Mouse (Mus musculus) megakaryocyte progenitor cell, adult 5-6 weeks (primary cell): ENCODE results near the gene Tlr8. TPM values are rescaled to one million over a fixed set of nuclear protein-coding genes. Genes with fewer than 3 reads are reported as not detected.

Experiments
- ATAC-seq: replicated peaks from 2 replicates; pipeline ENCODE4 v1.8.0; 2016; ENCODE audit warnings: mild to moderate bottlenecking, moderate TSS enrichment, inconsistent platforms; ENCODE audit not compliant: poor library complexity
- total RNA-seq, 2 experiments: library from RNA; stranded (forward) in 1 of 2; stranded (reverse) in 1 of 2; fragments of 157-497, 149-512 nt in 1 of 2; fragments of 200-1000 nt in 1 of 2; gene quantifications; 2 replicates each; pipeline versions ENCODE4 v1.2.3 to v1.2.4; 2015 to 2017

The Tlr8 gene
- total RNA-seq, 2 experiments from 2014 or later, result 4.0 to 5.4 TPM

DNA sequence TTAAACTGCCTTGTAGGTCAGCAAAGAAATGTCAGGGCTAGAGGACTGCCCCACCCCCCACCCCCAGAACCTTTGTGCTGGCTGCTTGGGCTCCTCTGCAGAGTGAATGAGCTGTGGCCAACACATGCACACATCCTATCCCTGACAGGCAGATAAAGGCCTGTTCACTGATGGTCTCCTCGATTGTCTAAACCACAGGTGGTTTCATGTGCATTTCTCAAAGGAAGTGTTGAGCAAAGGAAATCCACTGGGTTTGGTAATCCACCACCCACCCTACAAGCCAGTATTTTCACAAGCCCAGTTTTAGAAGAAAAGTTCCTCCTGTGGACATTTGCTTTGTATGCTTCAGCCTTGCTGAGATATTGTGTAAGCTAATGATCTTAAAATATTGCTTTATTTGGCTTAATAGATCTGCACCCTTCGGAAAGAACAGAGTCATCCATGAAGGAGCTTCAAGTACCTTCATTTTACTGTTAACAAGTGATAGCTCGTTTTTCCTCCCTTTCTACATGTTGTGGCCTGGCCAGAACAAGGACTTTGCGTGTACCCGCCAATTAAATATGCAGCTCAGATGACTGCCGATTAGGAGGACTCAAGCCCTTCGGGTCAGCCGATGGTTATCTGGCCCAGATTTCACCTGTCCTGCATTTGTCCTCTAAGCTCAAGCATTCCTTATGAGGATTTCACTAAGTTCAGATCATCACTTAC is 58.2 kb downstream of the Tlr8 start:
- peak; percentile 47 for ATAC-seq

DNA sequence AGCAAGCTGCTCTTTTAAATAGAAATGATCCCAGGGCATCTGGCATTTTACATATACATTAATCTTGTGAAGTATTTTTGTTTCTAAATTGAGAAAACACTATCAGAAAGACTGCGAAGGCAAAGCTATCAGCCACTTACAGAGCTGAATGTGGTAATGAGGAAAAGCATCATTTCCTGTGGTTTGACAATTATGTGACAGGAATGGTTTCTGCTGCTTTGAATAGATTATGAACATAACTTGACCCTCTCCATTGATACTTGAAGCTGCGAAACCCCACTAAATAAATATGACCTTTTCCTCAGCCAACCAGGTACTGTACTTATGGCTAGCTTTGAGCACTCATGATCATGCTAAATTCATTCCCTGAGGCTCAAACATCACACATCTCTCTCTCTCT is 62.8 kb downstream of the Tlr8 start:
- ATAC-seq, result peak; percentile 60

DNA sequence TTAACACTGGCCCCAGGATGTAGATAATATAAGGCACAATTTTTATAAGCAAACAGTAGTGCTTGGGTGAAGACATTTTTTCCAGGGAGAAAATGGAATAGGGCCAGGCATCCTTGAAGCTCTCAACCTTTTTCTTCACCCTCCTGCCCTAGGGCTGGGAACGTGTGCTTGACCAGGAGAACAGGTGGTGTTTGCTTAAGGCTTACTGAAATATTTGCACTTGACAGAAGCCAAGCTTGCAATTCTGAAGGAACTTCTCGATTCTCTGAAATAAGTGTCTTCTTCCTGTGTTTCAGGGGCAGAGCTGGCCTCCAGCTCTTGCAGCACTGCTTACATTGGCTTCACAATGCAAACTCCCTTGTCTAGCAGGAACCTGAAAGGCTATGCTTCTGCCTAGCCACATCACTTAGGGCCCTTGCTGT is 68.9 kb downstream of the Tlr8 start:
- ATAC-seq, result peak; percentile 76

Other genes starting within 250 kb of the Tlr8 start
- 2,723 and 3,717 TPM in 2 replicates for gene Tmsb4x, start 55.0 kb downstream of the Tlr8 start, total RNA-seq (2015)
- 1,582 and 2,074 TPM in 2 replicates for gene Tmsb4x, start 55.0 kb downstream of the Tlr8 start, total RNA-seq (2017)
- gene Tlr7, start 66.2 kb upstream of the Tlr8 start, total RNA-seq (2015), result 3.1 and 4.8 TPM in 2 replicates
- gene Tlr7, start 66.2 kb upstream of the Tlr8 start, total RNA-seq (2017), result 0.79 and 1.8 TPM in 2 replicates
- gene Prps2, start 118.4 kb upstream of the Tlr8 start, total RNA-seq (2015), result 72.7 and 76.0 TPM in 2 replicates
- gene Prps2, start 118.4 kb upstream of the Tlr8 start, total RNA-seq (2017), result 52.3 and 53.5 TPM in 2 replicates